Mouse (Mus musculus): ENCODE results near the gene Hes5. TPM values are rescaled to one million over a fixed set of nuclear protein-coding genes. Genes with fewer than 3 reads are reported as not detected.

Gene Hes5
- polyA plus RNA-seq (2015; fragmentation: Nextera tagmentation; extraction: Ambion mirVana), result 0.31 and 0.45 TPM in 2 replicates

DNA sequence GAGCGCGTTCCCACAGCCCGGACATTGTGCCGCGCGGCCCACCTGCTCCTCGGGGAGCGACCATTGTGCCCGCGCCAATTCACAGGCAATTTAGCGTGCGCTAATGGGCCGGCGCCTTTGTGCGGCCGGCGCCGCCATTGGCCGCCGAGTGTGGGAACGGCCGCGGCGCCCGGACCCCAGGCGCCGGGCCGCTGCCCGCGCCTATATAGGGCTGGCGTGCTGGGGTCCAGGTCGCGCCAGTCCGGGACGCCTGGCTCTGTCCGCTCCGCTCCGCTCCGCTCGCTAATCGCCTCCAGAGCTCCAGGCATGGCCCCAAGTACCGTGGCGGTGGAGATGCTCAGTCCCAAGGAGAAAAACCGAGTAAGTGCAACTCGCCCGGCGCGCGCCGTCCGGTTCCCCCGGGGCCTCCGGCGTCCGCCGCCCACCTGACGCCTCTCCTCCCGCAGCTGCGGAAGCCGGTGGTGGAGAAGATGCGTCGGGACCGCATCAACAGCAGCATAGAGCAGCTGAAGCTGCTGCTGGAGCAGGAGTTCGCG, at the start of gene Hes5:
Gene Hes5, plus strand, starts transcription at position 234 of the 536 bp plus-strand sequence.
- under 1% methylated on average over 65 of the region's 65 CpGs for WGBS
- Histone ChIP-seq H3K4me1 (peaks cover 55% of the 10 kb centered on the region), H3K9me3 (no peaks in the 10 kb centered on the region), H3K4me3 (peak within 1 kb of the TSS; percentile 56), H3K4me2 (peak within 1 kb of the TSS; percentile 85), H3K36me3 (no peaks in the 10 kb centered on the region), H3K27ac (replicated peaks) (no peak within 1 kb of the TSS), H3K27me3 (replicated peaks) (peaks cover 78% of the 10 kb centered on the region), H3K9ac (peak within 1 kb of the TSS; percentile 76)
- ATAC-seq (ENCODE audit: extremely low read depth, insufficient number of reproducible peaks, low FRiP score, low TSS enrichment), result no peak

DNA sequence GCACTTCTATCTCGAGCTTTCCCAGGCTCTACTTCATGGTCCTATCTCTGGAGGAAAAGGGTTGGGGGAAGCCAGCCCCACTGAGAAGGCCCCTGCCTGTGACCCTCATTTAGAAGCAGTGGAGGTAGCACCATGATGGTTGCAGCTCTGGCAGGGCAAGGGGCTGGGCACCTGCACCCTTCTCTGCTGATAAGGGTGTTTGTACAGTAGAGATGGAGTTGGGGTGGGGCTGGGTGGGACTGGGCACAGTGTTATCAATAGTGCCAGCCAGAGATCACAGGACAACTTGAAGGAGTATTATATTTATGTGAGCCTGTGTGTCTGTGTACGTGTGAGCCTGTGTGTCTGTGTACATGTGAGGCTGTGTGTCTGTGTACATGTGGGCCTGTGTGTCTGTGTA, 49.1 kb upstream of the Hes5 start:
- H3K9me3 ChIP-seq, result no peaks in the 10 kb centered on the region
- ATAC-seq (ENCODE audit: extremely low read depth, insufficient number of reproducible peaks, low FRiP score, low TSS enrichment), result peak; percentile 58; the same call in 1 of the 2 replicates
- H3K36me3 ChIP-seq, result no peaks in the 10 kb centered on the region
- H3K4me2 ChIP-seq, result no peak overlapping the region
- H3K27me3 ChIP-seq (replicated peaks), result no peaks in the 10 kb centered on the region
- H3K4me1 ChIP-seq, result peaks cover 21% of the 10 kb centered on the region
- WGBS, result 56% methylated on average over 2 of the region's 2 CpGs
- no peak overlapping the region for H3K4me3 ChIP-seq
- peak overlapping the region; percentile 24; the same call in 1 of the 2 replicates for H3K27ac ChIP-seq (replicated peaks)
- no peak overlapping the region for H3K9ac ChIP-seq

DNA sequence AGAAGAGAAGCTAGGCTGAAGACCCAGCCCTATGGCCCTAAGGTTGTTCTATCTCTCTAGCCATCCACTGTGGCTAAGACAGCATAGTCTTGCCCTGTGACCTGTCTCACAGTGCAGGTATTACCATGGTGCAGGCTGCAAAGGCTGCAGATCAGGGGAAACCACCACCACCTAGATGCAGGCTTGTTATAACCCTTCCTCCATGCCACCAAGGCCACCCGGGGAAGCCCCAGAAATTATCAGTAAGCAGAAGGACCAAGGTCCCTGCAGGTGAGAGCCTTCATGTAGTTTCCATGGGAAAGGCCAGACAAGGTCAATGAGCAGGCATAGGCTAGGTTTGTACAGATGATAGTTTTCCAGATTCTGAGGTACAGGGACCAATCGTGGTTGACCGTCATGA, 46.9 kb upstream of the Hes5 start:
- no peak for ATAC-seq (ENCODE audit: extremely low read depth, insufficient number of reproducible peaks, low FRiP score, low TSS enrichment)
- Histone ChIP-seq H3K27me3 (replicated peaks) (no peaks in the 10 kb centered on the region), H3K9me3 (no peaks in the 10 kb centered on the region), H3K36me3 (no peaks in the 10 kb centered on the region), H3K4me2 (no peak overlapping the region), H3K4me1 (peaks cover 15% of the 10 kb centered on the region), H3K9ac (no peak overlapping the region), H3K4me3 (no peak overlapping the region), H3K27ac (replicated peaks) (no peak overlapping the region)
- WGBS, result 81% methylated on average over 3 of the region's 3 CpGs

DNA sequence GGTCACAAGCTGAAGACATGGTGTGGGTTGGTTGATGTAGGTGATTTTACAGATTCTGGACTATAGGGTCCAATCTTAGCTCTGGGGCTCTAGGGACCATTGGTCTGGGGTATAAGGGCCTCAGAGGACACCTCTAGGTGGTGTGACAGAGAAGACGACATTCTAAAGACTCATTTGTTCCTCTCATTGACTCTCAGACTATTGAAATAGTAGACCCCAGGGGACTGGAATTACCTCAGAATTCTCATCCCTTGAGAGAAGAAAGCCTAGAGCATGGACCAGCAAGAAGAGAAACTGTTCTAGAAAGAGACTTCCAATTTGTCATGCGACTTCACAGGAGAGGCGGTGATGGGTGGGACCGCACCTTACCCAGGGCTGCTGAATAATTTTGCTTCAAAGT, 46.5 kb upstream of the Hes5 start:
- peaks cover 15% of the 10 kb centered on the region for H3K4me1 ChIP-seq
- no peaks in the 10 kb centered on the region for H3K9me3 ChIP-seq
- H3K4me3 ChIP-seq, result no peak overlapping the region
- H3K27ac ChIP-seq (replicated peaks), result no peak overlapping the region
- H3K4me2 ChIP-seq, result no peak overlapping the region
- no peak overlapping the region for H3K9ac ChIP-seq
- H3K27me3 ChIP-seq (replicated peaks), result no peaks in the 10 kb centered on the region
- ATAC-seq (ENCODE audit: extremely low read depth, insufficient number of reproducible peaks, low FRiP score, low TSS enrichment), result no peak
- 89% methylated on average over 4 of the region's 4 CpGs for WGBS
- no peaks in the 10 kb centered on the region for H3K36me3 ChIP-seq

DNA sequence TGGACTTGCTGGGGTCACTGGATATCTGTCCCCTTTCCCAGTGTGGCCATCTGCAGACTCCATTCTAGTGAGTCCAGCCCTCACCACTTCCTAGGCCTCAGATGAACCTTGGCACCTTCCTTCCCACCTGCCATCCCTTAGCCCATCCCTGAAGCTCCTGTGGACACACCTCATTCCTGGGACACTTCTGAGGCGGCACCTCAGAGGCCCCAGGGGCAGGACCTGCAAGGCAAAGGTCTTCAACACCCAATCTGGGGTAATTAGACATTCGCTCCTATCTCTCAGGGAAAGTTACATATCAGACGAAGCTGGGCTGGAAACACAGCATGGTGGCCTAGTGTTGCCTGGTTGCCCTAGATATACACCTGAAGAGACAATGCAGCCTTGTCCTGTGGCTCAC, 46.0 kb upstream of the Hes5 start:
- Histone ChIP-seq H3K36me3 (no peaks in the 10 kb centered on the region), H3K4me2 (no peak overlapping the region), H3K9me3 (no peaks in the 10 kb centered on the region), H3K27ac (replicated peaks) (no peak overlapping the region), H3K4me1 (peaks cover 15% of the 10 kb centered on the region), H3K9ac (no peak overlapping the region), H3K4me3 (no peak overlapping the region), H3K27me3 (replicated peaks) (no peaks in the 10 kb centered on the region)
- ATAC-seq (ENCODE audit: extremely low read depth, insufficient number of reproducible peaks, low FRiP score, low TSS enrichment), result no peak
- 76% methylated on average over 3 of the region's 3 CpGs for WGBS

DNA sequence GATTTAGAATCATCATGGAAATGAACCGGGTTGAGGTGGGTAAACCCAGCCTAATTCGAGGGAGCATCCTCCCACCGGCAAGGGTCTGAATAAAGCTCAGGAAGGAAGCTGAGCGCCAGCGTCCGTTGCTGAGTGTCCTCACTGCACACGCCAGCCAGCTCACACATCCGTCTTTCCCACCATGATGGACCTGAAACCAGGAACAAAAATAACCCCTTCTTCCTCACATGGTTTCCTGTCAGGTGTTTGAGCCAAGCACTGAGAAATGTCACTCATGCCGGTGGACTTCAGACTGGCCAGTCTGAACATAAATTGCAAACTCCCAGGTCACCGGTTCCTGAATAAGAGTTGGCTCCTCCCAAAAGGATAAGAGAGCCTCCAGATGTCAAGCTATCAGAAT, 45.4 kb upstream of the Hes5 start:
- Histone ChIP-seq H3K4me3 (no peak overlapping the region), H3K27ac (replicated peaks) (no peak overlapping the region), H3K4me2 (no peak overlapping the region), H3K36me3 (no peaks in the 10 kb centered on the region), H3K4me1 (peaks cover 13% of the 10 kb centered on the region), H3K9me3 (no peaks in the 10 kb centered on the region), H3K9ac (no peak overlapping the region), H3K27me3 (replicated peaks) (no peaks in the 10 kb centered on the region)
- WGBS, result 72% methylated on average over 10 of the region's 10 CpGs
- no peak for ATAC-seq (ENCODE audit: extremely low read depth, insufficient number of reproducible peaks, low FRiP score, low TSS enrichment)

DNA sequence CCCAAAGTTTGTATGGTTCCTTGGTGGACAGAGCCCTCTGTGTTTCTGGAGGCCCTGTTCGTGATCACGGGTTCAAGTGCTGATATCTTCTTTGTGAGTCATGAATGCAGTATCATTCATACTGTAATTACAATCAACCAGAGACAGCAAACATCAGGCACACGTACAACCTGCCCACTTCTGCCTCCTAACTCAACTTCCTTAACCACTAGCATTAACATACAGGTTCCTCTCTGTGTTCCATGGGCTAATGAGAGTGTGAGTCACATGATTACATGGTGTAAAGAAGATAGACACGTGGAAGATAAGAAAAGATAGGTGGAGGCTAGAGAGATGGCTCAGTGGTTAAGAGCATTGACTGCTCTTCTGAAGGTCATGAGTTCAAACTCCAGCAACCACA, 44.1 kb upstream of the Hes5 start:
- H3K4me1 ChIP-seq, result no peaks in the 10 kb centered on the region
- no peaks in the 10 kb centered on the region for H3K27me3 ChIP-seq (replicated peaks)
- H3K9me3 ChIP-seq, result no peaks in the 10 kb centered on the region
- WGBS, result 83% methylated on average over 4 of the region's 4 CpGs
- no peak overlapping the region for H3K27ac ChIP-seq (replicated peaks)
- H3K9ac ChIP-seq, result no peak overlapping the region
- H3K4me3 ChIP-seq, result no peak overlapping the region
- H3K4me2 ChIP-seq, result no peak overlapping the region
- no peaks in the 10 kb centered on the region for H3K36me3 ChIP-seq
- no peak for ATAC-seq (ENCODE audit: extremely low read depth, insufficient number of reproducible peaks, low FRiP score, low TSS enrichment)

DNA sequence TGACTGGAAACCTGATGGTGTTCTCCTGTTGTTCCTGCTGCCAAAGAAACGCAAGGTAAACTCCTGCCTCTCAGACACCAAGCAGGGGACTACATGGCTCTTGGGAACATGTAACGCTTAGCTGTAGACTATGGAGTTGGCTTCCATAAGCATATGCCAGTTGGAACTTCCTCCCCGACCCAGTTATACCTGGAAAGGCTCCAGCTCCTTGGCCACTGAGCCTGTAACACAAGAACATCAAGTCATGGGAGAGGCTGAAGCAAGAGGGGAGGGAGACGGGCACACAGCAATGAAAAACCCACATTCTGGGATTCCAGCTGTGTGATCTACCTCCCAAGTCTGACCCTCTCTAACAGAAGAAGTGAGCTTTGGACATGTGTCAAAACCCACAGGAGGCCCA, 38.4 kb upstream of the Hes5 start:
- 72% methylated on average over 4 of the region's 4 CpGs for WGBS

DNA sequence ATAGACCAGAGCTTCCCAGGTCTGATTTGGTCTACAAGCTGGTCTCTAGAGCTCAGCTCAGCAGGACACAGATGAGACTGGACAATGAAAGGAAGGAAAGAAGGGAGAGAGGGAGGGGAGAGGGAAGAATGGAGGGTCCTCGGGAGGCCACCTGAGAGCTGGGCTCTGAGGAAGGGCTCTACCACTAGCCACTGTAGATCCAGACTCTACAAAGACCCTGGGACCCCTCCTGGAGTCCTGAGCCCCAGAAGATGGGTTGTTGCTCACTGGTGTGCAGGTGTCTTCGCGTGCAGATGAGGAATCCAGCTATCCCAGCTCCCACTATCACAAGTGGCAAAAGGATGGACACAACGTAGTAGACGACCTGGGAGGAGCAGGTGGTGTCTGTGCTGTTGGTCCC, 37.8 kb upstream of the Hes5 start:
- H3K27me3 ChIP-seq (replicated peaks), result no peaks in the 10 kb centered on the region
- no peaks in the 10 kb centered on the region for H3K9me3 ChIP-seq
- no peak overlapping the region for H3K9ac ChIP-seq
- no peak overlapping the region for H3K4me3 ChIP-seq
- H3K36me3 ChIP-seq, result no peaks in the 10 kb centered on the region
- peaks cover 9% of the 10 kb centered on the region for H3K4me1 ChIP-seq
- 73% methylated on average over 5 of the region's 5 CpGs for WGBS
- no peak overlapping the region for H3K27ac ChIP-seq (replicated peaks)
- no peak overlapping the region for H3K4me2 ChIP-seq
- ATAC-seq (ENCODE audit: extremely low read depth, insufficient number of reproducible peaks, low FRiP score, low TSS enrichment), result no peak

More for the DNA sequence above, 38.4 kb upstream of the Hes5 start:
- H3K4me2 ChIP-seq, result no peak overlapping the region
- no peak overlapping the region for H3K9ac ChIP-seq
- ATAC-seq (ENCODE audit: extremely low read depth, insufficient number of reproducible peaks, low FRiP score, low TSS enrichment), result no peak
- H3K4me3 ChIP-seq, result no peak overlapping the region
- H3K27me3 ChIP-seq (replicated peaks), result no peaks in the 10 kb centered on the region
- H3K36me3 ChIP-seq, result no peaks in the 10 kb centered on the region
- H3K27ac ChIP-seq (replicated peaks), result no peak overlapping the region
- peaks cover 3% of the 10 kb centered on the region; the same call in 1 of the 2 replicates for H3K4me1 ChIP-seq
- no peaks in the 10 kb centered on the region for H3K9me3 ChIP-seq

DNA sequence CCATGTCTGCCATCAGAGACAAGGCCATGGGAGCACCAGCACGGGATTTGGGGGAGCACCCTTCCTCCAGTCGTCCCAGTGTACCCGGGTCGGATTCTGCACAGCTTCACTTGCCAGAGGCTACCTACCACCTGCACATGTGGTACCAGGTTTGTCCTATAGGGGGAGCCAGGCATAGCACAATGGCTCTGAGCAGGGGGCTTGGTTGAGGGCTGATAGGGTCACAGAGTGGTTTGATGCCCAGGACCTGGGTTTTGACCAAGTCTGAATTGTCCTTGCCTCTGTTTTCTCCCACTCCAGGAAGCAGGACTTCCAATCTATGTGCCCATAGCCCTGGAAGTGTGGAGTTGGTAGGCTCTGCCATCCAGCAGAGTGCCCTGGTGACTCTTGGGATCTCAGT, 35.3 kb upstream of the Hes5 start:
- Histone ChIP-seq H3K4me1 (peaks cover 18% of the 10 kb centered on the region), H3K4me2 (peak overlapping the region; percentile 56), H3K4me3 (no peak overlapping the region), H3K36me3 (no peaks in the 10 kb centered on the region), H3K9ac (no peak overlapping the region), H3K27ac (replicated peaks) (no peak overlapping the region), H3K27me3 (replicated peaks) (no peaks in the 10 kb centered on the region), H3K9me3 (no peaks in the 10 kb centered on the region)
- ATAC-seq (ENCODE audit: extremely low read depth, insufficient number of reproducible peaks, low FRiP score, low TSS enrichment), result no peak
- 46% methylated on average over 4 of the region's 4 CpGs for WGBS

DNA sequence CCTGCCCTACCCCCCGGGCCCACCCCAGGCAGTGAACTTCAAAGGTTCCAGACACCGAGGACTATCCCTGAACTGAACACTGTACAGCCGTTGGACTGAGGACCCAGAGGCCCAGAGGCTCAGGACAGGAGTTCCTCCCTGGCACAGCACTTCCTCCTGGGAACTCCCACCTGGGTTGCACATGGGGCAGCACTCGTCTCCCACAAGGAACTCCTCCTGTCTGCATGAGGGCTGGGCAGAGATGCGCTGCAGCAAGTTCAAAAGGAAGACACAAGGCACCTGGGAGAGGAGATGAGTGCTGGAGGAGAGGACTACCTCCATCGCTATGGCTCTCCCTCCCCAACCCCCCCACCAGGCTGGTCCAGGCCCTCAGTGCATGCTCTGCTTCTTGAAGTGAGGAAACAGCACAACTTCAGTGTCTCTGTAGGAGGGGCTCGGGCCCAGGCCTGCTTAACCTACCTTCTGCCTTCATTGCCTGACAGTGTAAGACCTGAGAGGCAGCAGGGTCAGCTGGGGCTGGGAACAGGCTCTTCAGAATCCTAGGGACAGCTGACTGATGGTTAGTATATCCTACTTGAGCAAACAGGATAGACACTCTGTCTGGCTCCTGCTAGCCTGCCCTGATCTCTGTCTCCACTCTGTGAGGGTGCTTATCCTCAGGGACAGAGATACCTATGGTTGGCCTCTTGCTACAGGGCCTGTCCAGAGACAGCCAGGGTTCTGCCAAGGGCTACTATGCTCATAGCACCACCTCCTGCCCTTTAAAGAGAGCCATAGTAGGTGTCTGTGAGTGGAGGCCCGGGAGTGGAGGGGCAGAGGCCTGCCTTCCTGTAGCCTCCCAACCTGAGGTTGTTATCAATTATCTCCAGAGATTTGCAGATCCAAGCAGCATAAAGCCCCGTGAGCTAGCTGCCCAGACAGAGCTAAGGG, 33.5 kb upstream of the Hes5 start:
- 55% methylated on average over 9 of the region's 9 CpGs for WGBS

More for the DNA sequence above, 33.5 kb upstream of the Hes5 start:
- Histone ChIP-seq H3K9ac (peak overlapping the region; percentile 61), H3K27ac (replicated peaks) (peak overlapping the region; percentile 73), H3K36me3 (no peaks in the 10 kb centered on the region), H3K4me2 (peak overlapping the region; percentile 56), H3K27me3 (replicated peaks) (no peaks in the 10 kb centered on the region), H3K4me1 (peaks cover 18% of the 10 kb centered on the region), H3K9me3 (no peaks in the 10 kb centered on the region), H3K4me3 (peak overlapping the region; percentile 32)
- ATAC-seq (ENCODE audit: extremely low read depth, insufficient number of reproducible peaks, low FRiP score, low TSS enrichment), result 0 out of 2 replicates have a peak, but pooled peaks have one; percentile 28

Data from heart, embryonic 13.5 days (tissue).